Mouse (Mus musculus): ENCODE measurements around the gene Thrb. TPM values are rescaled to one million over a fixed set of nuclear protein-coding genes. Genes with fewer than 3 reads are reported as not detected.

Thrb gene
- polyA plus RNA-seq, 1 experiment = 0.05 TPM

GRCm38 (mm10) chr14:18062082-18062772, 402.2 kb downstream of the Thrb start:
- Histone ChIP-seq H3K4me2 (ENCODE audit: low read depth) (no peak overlapping the region), H3ac (ENCODE audit: control insufficient read depth, insufficient read length) (no peak overlapping the region), H3K27me3 (ENCODE audit: control insufficient read depth, insufficient read depth, insufficient read length) (no peaks in the 10 kb centered on the region), H3K79me2 (ENCODE audit: control insufficient read depth, insufficient read depth) (no peaks in the 10 kb centered on the region), H3K36me3 (ENCODE audit: control insufficient read depth, insufficient read depth) (no peaks in the 10 kb centered on the region), H3K4me3 (no peak overlapping the region)
- TF ChIP-seq TCF12 (IDR thresholded peaks at IDR 0.05; ENCODE audit: insufficient read depth, poor library complexity, severe bottlenecking) (no peak), CEBPB (IDR thresholded peaks at IDR 0.05; ENCODE audit: insufficient read depth, poor library complexity, severe bottlenecking) (no peak), TCF3 (IDR thresholded peaks at IDR 0.05; ENCODE audit: insufficient read length, low read depth) (no peak), MYOD1 (IDR thresholded peaks at IDR 0.05; ENCODE audit: control insufficient read depth in 1 of 3, insufficient read length in 2 of 3, low read depth in 2 of 3) (no peak), E2F4 (IDR thresholded peaks at IDR 0.05; ENCODE audit: insufficient read depth) (no peak), SRF (IDR thresholded peaks at IDR 0.05; ENCODE audit: control insufficient read depth, insufficient read length, low read depth) (no peak), REST (IDR thresholded peaks at IDR 0.05; ENCODE audit: insufficient read depth, insufficient read length) (no peak)
